Mouse (Mus musculus): ENCODE measurements at regions not wholly inside any gene's neighbourhood (a gene's known extent, or its start where the extent isn't known, plus 50 kb on each side); places are given as distances from the start of the nearest gene placed in this dataset.

GRCm38 (mm10) chr5:138875180-138876076 lies 55.5 kb downstream of the Gm5294 start:
- Histone ChIP-seq H3K36me3 (ENCODE audit: control insufficient read depth, insufficient read depth, low read length) (no peaks in the 10 kb centered on the region), H3K4me1 (replicated peaks; ENCODE audit: control insufficient read depth, insufficient read depth, low read length) (no peaks in the 10 kb centered on the region), H3K9ac (ENCODE audit: low read length) (no peak overlapping the region), H3K9me3 (ENCODE audit: control insufficient read depth, low read length) (no peaks in the 10 kb centered on the region), H3K4me2 (ENCODE audit: low read depth, low read length, severe bottlenecking) (no peak overlapping the region), H3K4me3 (ENCODE audit: low read depth, low read length) (no peak overlapping the region), H3K27me3 (ENCODE audit: control insufficient read depth, insufficient read depth, low read length) (no peaks in the 10 kb centered on the region), H3K27ac (ENCODE audit: low read depth, low read length) (no peak overlapping the region)
- no peak for DNase-seq (ENCODE audit: low spot score)
- 78% methylated on average over 24 of the region's 24 CpGs for WGBS
- ATAC-seq (replicated peaks; ENCODE audit: low FRiP score): no peak

GRCm38 (mm10) chr5:138881649-138882226 lies 61.9 kb downstream of the Gm5294 start:
- H3K9ac ChIP-seq (ENCODE audit: low read length): no peak overlapping the region
- no peaks in the 10 kb centered on the region for H3K27me3 ChIP-seq (ENCODE audit: control insufficient read depth, insufficient read depth, low read length)
- no peak overlapping the region for H3K4me3 ChIP-seq (ENCODE audit: low read depth, low read length)
- 43% methylated on average over 9 of the region's 9 CpGs for WGBS
- H3K27ac ChIP-seq (ENCODE audit: low read depth, low read length): no peak overlapping the region
- H3K9me3 ChIP-seq (ENCODE audit: control insufficient read depth, low read length): no peaks in the 10 kb centered on the region
- no peak for DNase-seq (ENCODE audit: low spot score)
- ATAC-seq (replicated peaks; ENCODE audit: low FRiP score): no peak
- H3K36me3 ChIP-seq (ENCODE audit: control insufficient read depth, insufficient read depth, low read length): no peaks in the 10 kb centered on the region
- H3K4me1 ChIP-seq (replicated peaks; ENCODE audit: control insufficient read depth, insufficient read depth, low read length): no peaks in the 10 kb centered on the region; the same call in 1 of the 2 replicates
- no peak overlapping the region for H3K4me2 ChIP-seq (ENCODE audit: low read depth, low read length, severe bottlenecking)

- no peaks in the 10 kb centered on the region for H3K9me3 ChIP-seq (ENCODE audit: control insufficient read depth, low read length)
- H3K4me2 ChIP-seq (ENCODE audit: low read depth, low read length, severe bottlenecking): no peak overlapping the region
- ATAC-seq (replicated peaks; ENCODE audit: low FRiP score) (no peak), DNase-seq (ENCODE audit: low spot score) (no peak)
- H3K4me1 ChIP-seq (replicated peaks; ENCODE audit: control insufficient read depth, insufficient read depth, low read length): no peaks in the 10 kb centered on the region; the same call in 1 of the 2 replicates
- no peak overlapping the region for H3K27ac ChIP-seq (ENCODE audit: low read depth, low read length)
- WGBS: 77% methylated on average over 9 of the region's 9 CpGs
- H3K4me3 ChIP-seq (ENCODE audit: low read depth, low read length): no peak overlapping the region
- no peaks in the 10 kb centered on the region for H3K36me3 ChIP-seq (ENCODE audit: control insufficient read depth, insufficient read depth, low read length)
- no peak overlapping the region for H3K9ac ChIP-seq (ENCODE audit: low read length)
- H3K27me3 ChIP-seq (ENCODE audit: control insufficient read depth, insufficient read depth, low read length): no peaks in the 10 kb centered on the region
These were observed 63.7 kb downstream of the Gm5294 start for GRCm38 (mm10) chr5:138883573-138883972.

GRCm38 (mm10) chr5:138885905-138886304 lies 66.0 kb downstream of the Gm5294 start:
- Histone ChIP-seq H3K4me2 (ENCODE audit: low read depth, low read length, severe bottlenecking) (no peak overlapping the region), H3K36me3 (ENCODE audit: control insufficient read depth, insufficient read depth, low read length) (no peaks in the 10 kb centered on the region), H3K4me3 (ENCODE audit: low read depth, low read length) (no peak overlapping the region), H3K27me3 (ENCODE audit: control insufficient read depth, insufficient read depth, low read length) (no peaks in the 10 kb centered on the region), H3K9ac (ENCODE audit: low read length) (no peak overlapping the region), H3K27ac (ENCODE audit: low read depth, low read length) (no peak overlapping the region), H3K9me3 (ENCODE audit: control insufficient read depth, low read length) (no peaks in the 10 kb centered on the region), H3K4me1 (replicated peaks; ENCODE audit: control insufficient read depth, insufficient read depth, low read length) (no peaks in the 10 kb centered on the region; the same call in 1 of the 2 replicates)
- 78% methylated on average over 3 of the region's 3 CpGs for WGBS
- ATAC-seq (replicated peaks; ENCODE audit: low FRiP score): no peak
- no peak for DNase-seq (ENCODE audit: low spot score)

- no peak overlapping the region for H3K4me3 ChIP-seq (ENCODE audit: low read depth, low read length)
- no peak overlapping the region for H3K27ac ChIP-seq (ENCODE audit: low read depth, low read length)
- WGBS: 61% methylated on average over 9 of the region's 9 CpGs
- no peak overlapping the region for H3K4me2 ChIP-seq (ENCODE audit: low read depth, low read length, severe bottlenecking)
- no peak for DNase-seq (ENCODE audit: low spot score)
- no peaks in the 10 kb centered on the region for H3K4me1 ChIP-seq (replicated peaks; ENCODE audit: control insufficient read depth, insufficient read depth, low read length)
- ATAC-seq (replicated peaks; ENCODE audit: low FRiP score): no peak
- no peaks in the 10 kb centered on the region for H3K36me3 ChIP-seq (ENCODE audit: control insufficient read depth, insufficient read depth, low read length)
- no peak overlapping the region for H3K9ac ChIP-seq (ENCODE audit: low read length)
- no peaks in the 10 kb centered on the region for H3K27me3 ChIP-seq (ENCODE audit: control insufficient read depth, insufficient read depth, low read length)
- no peaks in the 10 kb centered on the region for H3K9me3 ChIP-seq (ENCODE audit: control insufficient read depth, low read length)
These were observed 68.9 kb downstream of the Gm5294 start for GRCm38 (mm10) chr5:138888749-138889148.

GRCm38 (mm10) chr5:138889760-138890159 lies 69.9 kb downstream of the Gm5294 start:
- Histone ChIP-seq H3K36me3 (ENCODE audit: control insufficient read depth, insufficient read depth, low read length) (no peaks in the 10 kb centered on the region), H3K4me3 (ENCODE audit: low read depth, low read length) (no peak overlapping the region), H3K27ac (ENCODE audit: low read depth, low read length) (no peak overlapping the region), H3K9ac (ENCODE audit: low read length) (no peak overlapping the region), H3K9me3 (ENCODE audit: control insufficient read depth, low read length) (no peaks in the 10 kb centered on the region), H3K4me1 (replicated peaks; ENCODE audit: control insufficient read depth, insufficient read depth, low read length) (no peaks in the 10 kb centered on the region), H3K27me3 (ENCODE audit: control insufficient read depth, insufficient read depth, low read length) (no peaks in the 10 kb centered on the region), H3K4me2 (ENCODE audit: low read depth, low read length, severe bottlenecking) (no peak overlapping the region)
- DNase-seq (ENCODE audit: low spot score) (no peak), ATAC-seq (replicated peaks; ENCODE audit: low FRiP score) (no peak)
- 77% methylated on average over 5 of the region's 5 CpGs for WGBS

- Histone ChIP-seq H3K4me3 (ENCODE audit: low read depth, low read length) (no peak overlapping the region), H3K27ac (ENCODE audit: low read depth, low read length) (no peak overlapping the region), H3K4me1 (replicated peaks; ENCODE audit: control insufficient read depth, insufficient read depth, low read length) (no peaks in the 10 kb centered on the region), H3K9me3 (ENCODE audit: control insufficient read depth, low read length) (no peaks in the 10 kb centered on the region), H3K27me3 (ENCODE audit: control insufficient read depth, insufficient read depth, low read length) (no peaks in the 10 kb centered on the region), H3K9ac (ENCODE audit: low read length) (no peak overlapping the region), H3K4me2 (ENCODE audit: low read depth, low read length, severe bottlenecking) (no peak overlapping the region), H3K36me3 (ENCODE audit: control insufficient read depth, insufficient read depth, low read length) (no peaks in the 10 kb centered on the region)
- no peak for DNase-seq (ENCODE audit: low spot score)
- 92% methylated on average over 13 of the region's 13 CpGs for WGBS
- ATAC-seq (replicated peaks; ENCODE audit: low FRiP score): no peak
These were observed 74.6 kb downstream of the Gm5294 start for GRCm38 (mm10) chr5:138894496-138894895.

GRCm38 (mm10) chr5:138897255-138897654 lies 77.4 kb downstream of the Gm5294 start:
- no peak overlapping the region for H3K4me2 ChIP-seq (ENCODE audit: low read depth, low read length, severe bottlenecking)
- H3K4me3 ChIP-seq (ENCODE audit: low read depth, low read length): no peak overlapping the region
- no peaks in the 10 kb centered on the region for H3K36me3 ChIP-seq (ENCODE audit: control insufficient read depth, insufficient read depth, low read length)
- ATAC-seq (replicated peaks; ENCODE audit: low FRiP score) (no peak), DNase-seq (ENCODE audit: low spot score) (no peak)
- no peaks in the 10 kb centered on the region for H3K27me3 ChIP-seq (ENCODE audit: control insufficient read depth, insufficient read depth, low read length)
- no peak overlapping the region for H3K9ac ChIP-seq (ENCODE audit: low read length)
- H3K4me1 ChIP-seq (replicated peaks; ENCODE audit: control insufficient read depth, insufficient read depth, low read length): no peaks in the 10 kb centered on the region
- H3K9me3 ChIP-seq (ENCODE audit: control insufficient read depth, low read length): no peaks in the 10 kb centered on the region
- no peak overlapping the region for H3K27ac ChIP-seq (ENCODE audit: low read depth, low read length)

- Histone ChIP-seq H3K27me3 (ENCODE audit: control insufficient read depth, insufficient read depth, low read length) (no peaks in the 10 kb centered on the region), H3K4me2 (ENCODE audit: low read depth, low read length, severe bottlenecking) (no peak overlapping the region), H3K27ac (ENCODE audit: low read depth, low read length) (no peak overlapping the region), H3K4me3 (ENCODE audit: low read depth, low read length) (no peak overlapping the region), H3K9me3 (ENCODE audit: control insufficient read depth, low read length) (no peaks in the 10 kb centered on the region), H3K4me1 (replicated peaks; ENCODE audit: control insufficient read depth, insufficient read depth, low read length) (no peaks in the 10 kb centered on the region), H3K9ac (ENCODE audit: low read length) (no peak overlapping the region), H3K36me3 (ENCODE audit: control insufficient read depth, insufficient read depth, low read length) (no peaks in the 10 kb centered on the region)
- 62% methylated on average over 7 of the region's 7 CpGs for WGBS
- DNase-seq (ENCODE audit: low spot score) (no peak), ATAC-seq (replicated peaks; ENCODE audit: low FRiP score) (no peak)
These were observed 78.6 kb downstream of the Gm5294 start for GRCm38 (mm10) chr5:138898440-138898839.

All from forebrain, embryonic 11.5 days (tissue).